Mouse (Mus musculus): Measurements from ENCODE around the gene Agtr1b. TPM values are rescaled to one million over a fixed set of nuclear protein-coding genes. Genes with fewer than 3 reads are reported as not detected.
A peak's percentile ranks its signal among the peaks of the same experiment; 100 is the strongest.

Agtr1b gene
- total RNA-seq (2021) = not detected

DNA sequence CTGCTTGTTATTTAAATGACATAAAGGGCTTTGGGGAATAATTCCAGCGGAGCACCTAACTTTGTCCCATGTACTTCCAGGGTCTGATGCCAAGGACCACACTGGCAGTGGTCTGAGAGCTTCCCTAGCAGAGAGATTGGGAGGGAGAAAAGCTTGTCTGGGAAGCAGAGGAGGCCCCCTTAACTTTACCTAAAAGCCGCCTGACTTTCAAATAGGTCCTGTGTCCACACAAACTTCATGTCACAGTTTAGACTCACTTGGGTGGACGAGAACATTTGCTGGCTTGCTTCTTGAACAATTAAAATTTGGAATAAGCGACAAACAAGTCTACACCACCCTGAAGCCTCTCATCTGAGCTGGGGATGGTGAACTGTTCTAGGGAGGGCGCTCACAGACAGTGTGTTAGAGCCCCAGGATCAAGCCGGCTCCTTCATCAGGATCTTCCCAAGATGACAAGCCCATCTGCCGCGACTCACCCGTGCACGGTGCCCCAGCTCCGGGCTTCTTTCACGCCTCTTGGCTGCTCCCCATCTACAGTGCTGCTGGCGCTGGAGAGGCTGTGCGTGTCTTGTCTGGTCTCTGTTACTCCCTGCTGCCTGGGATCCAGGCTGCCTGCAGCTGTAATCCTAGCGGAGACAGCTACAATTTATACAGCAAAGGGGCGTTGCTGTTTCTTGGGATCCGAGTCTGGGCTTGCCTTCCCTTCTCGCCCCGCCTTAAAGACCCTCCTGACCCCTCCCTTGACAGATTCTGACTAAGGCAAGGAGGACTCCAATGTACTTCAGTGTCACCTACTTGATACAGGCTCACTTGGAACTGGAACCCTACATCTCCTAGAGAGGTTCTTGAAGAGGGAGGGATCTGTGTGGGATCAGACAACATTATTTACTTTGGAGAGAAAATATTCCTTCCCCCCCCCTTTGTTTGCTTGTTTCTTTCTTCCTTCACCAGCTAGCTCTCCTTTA, at the start of gene Agtr1b:
Gene Agtr1b (minus strand): TSS at position 620 of the 965 bp plus-strand sequence.
- peak in 1 of 2 experiments; percentile 5 for DNase-seq (ENCODE audit: low spot score in 2 of 2)
- intact Hi-C loops (cut with DNase I) = no loop called here

DNA sequence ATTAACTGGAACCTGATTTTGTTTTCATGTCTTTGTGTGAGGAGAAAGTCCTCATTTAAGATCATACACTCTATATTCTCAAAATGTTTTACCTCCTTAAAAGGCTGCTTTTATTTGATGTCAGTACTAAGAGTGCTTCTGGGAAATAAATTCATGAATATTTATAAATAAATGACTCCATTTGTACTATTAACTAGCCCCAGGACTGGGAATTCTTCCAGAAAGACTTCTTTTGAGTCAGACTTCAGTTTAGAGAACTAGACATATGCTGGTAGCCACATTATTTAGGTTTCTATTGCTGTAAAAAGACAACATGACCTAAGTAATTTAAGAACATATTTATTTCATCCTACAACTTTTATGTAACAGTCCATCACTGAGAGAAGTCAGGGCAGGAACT, 13.4 kb downstream of the Agtr1b start:
- intact Hi-C loops (cut with DNase I) = no loop called here
- no peak for DNase-seq (ENCODE audit: low spot score in 2 of 2)

DNA sequence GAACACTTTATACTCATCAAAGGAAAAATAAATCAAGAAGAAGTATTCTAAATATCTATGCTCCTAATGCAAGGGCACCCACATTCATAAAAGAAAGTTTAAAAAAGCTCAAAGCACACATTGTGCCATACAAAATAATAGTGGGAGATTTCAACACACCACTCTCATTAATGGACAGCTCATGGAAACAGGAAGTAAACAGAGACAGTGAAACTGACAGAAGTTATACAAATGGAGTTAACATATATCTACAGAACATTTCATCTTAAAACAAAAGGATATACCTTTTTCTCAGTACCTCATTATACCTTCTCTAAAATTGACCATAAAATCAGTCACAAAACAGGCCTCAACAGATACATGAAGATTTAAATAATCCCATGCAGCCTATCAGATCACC, 18.8 kb downstream of the Agtr1b start:
- intact Hi-C loops (cut with DNase I) = no loop called here
- no peak for DNase-seq (ENCODE audit: low spot score in 2 of 2)

DNA sequence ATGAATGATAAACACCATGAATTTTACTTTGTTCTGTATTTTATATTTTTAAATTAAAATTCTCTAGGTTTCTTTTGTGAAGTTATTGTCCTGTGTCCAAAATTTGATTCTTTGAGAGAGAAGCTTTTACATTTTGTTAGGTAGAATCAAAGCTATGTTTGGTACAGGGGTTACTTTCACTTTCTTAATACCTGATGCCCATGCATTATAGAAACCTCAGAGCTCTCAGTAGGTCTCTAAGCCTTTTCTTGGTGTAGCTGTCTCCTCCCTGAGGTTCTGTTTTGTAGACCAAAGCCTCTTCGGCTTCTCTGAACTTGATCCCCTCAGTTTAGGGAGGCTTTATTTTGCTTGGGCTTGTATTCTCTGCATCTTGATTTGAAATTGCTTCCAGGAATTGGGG, 26.6 kb downstream of the Agtr1b start:
- DNase-seq (ENCODE audit: low spot score in 2 of 2) = no peak
- intact Hi-C loops (cut with DNase I) = no loop called here

DNA sequence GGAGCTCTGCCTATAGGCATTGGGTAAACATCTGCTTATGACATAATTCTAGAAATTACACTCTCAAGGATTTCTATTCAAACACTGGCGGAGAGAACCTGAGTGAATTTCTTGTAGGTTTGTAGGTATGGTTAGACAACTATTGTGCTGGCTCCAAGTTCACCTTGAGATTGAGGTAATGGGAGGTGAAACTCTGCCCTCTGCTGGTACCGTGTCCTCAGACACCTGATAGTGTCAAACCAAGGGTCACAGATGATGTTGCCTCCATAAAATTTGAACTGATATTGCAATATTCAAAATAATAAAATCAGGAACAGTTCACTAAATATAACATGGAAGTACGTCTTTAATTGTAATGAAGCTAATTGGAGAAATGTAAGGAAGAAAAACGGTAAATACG, 32.3 kb downstream of the Agtr1b start:
- intact Hi-C loops (cut with DNase I) = no loop called here

DNA sequence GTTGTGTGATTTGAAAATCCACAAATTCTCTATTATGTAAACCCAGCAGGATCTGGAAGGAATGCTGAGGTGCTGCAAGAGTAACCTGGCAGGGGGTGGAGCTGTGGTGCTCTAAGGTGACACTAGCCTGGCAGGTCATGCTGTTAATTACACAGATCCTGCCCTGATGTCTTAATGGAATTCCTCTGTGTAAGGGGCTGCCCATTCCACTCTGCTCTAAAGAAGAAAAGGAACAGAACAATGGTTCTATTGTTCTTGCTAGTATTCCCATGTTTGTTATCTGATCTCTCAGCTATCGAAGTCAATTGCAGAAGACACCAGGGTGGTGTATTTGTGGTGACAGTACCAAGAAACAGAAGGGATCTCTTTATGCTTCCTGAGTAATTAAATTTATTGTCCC, 49.7 kb downstream of the Agtr1b start:
- intact Hi-C loops (cut with DNase I) = no loop called here
- DNase-seq (ENCODE audit: low spot score in 2 of 2) = no peak

More for the DNA sequence above, 32.3 kb downstream of the Agtr1b start:
- DNase-seq (ENCODE audit: low spot score in 2 of 2) = no peak

DNA sequence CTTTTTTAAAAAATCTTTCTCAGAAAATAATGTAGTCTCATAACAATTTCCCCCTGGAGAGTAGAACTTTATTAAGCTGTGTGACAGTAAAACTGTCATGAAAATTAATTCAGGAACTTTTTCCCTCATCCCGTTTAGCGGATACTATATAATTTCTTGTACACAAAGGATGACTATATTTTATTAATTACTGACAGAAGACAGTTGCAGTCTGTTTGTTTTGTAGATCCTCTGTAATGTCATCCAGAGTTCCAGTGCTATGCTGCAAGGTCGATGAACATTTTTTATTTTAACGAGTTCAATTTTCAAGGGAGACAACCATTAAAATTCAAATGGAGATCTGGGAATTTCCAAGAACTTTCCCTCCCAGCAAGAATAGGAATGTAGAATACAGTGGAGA, 57.8 kb downstream of the Agtr1b start:
- DNase-seq (ENCODE audit: low spot score in 2 of 2) = no peak
- intact Hi-C loops (cut with DNase I) = no loop called here

DNA sequence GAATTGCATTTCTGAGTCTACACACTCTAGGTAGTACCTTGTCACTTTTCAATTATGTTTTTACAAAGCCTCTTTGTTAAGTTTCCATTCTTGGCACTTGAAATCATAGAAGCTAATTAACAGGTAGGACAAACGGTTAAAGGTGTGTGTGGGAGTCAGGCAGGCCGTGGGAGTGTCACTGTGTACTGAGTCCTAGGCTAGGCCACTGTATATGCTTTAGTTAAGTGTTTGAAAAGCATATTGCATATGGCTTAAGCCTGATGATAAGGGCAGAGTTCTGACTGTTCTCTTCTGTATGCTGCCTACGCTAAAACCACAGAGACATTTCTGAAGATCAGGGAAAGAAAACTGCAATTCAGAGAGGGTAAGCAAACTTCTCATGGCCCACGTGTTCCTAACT, 59.7 kb downstream of the Agtr1b start:
- DNase-seq (ENCODE audit: low spot score in 2 of 2) = no peak
- intact Hi-C loops (cut with DNase I) = no loop called here

DNA sequence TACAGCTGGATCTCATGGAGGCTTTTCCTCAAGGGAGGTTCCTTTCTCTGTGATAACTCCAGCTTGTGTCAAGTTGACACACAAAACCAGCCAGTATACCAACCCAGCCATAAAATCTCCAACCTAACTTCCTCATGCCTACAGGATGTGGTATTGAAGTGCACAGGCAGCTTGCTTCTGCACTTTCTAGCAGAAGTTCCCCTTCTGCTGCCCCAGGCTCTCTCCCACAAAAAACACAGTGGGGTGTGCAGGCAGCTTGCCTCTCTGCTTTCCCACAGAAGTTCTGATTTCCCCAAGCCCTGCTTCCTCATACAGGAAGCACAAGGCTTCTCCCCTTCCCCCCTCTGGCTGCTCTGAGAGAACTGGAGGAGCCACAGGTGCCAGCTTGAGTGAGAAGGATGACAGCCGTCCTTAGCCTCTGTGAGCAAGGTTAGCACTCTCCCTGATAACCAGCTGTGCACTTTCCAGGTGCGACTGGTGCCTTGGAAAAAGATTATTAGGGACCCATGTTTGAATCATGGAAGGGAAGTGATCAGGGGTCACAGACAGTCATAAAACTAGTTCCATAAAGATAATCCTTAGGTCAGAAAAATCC, 62.1 kb downstream of the Agtr1b start:
- intact Hi-C loops (cut with DNase I) = no loop called here
- DNase-seq (ENCODE audit: low spot score in 2 of 2) = no peak

DNA sequence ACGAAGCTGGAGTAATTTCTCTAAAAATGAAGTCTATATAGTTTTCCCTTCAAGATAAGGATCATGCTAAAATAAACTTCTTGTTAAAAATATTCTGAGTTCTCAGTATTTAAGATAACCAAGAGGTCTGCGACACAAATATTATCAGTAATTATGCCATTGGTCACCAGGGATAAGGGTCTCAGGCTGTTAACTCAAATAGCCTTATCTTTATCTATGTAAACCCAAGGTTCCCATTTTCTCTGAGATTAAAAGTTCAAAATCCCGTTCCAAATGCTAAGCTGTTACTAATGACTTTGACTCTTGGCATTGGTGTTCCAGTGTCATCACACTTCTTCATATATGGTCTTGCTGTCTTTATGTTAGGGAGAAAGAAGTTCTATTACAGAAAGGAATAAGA, 71.4 kb downstream of the Agtr1b start:
- DNase-seq (ENCODE audit: low spot score in 2 of 2) = no peak
- intact Hi-C loops (cut with DNase I) = no loop called here

DNA sequence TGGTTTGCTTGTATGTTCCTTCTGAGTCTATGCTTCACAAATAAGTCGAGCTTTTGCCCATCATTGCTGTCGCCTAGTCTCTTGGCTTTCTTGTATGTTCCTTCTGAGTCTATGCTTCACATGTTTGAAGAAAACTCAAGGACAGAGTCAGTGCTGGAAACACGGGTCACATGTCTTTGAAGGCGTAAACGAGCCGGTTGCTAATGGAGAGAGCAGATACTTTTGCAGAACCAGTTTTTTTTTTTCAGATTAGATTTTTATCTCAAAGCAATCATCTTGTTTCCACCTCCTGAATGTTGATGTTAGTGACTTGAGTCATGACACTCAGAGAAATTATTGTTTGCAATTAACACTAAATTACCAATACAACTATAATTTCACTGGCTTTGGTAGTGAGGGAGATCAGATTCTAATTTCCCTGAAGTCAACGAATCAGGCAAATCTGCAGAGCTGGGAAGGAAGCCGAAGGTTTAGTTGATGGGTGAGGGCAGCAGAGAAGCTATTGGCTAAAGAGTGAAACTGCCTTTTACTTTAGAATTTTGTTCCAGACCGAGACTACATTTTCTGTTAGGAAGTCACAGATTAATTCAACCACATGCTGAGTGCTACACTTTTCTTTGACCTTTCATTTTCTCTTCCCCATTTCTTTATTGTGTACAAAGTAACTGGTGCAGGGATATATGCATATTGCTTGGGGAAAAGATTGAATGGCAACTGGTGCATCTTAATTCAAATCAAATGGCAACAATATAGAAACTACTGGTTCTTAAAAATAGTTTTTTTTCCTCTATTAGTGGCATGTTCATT, 72.2 kb downstream of the Agtr1b start:
- intact Hi-C loops (cut with DNase I) = no loop called here

DNA sequence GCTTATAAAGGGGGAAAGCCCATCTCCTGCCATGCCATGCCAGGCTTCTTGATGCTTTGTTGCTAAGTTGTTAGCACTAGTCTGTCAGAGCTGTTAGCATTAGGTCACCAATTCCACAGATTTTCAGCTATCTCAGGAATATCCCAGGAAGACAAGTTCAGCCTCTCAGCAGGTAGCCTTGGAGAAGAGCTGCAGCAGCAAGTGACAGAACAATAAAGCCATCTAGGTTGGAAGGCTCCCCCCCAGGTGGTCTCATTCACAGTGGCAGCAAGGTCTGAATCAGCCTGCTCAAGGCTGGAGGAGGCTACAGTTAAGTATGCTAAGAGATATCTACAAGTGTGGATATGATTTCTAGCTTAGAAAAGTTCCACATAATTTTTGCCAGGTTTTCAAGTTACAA, 75.6 kb downstream of the Agtr1b start:
- intact Hi-C loops (cut with DNase I) = no loop called here
- no peak for DNase-seq (ENCODE audit: low spot score in 2 of 2)

More for the DNA sequence above, 72.2 kb downstream of the Agtr1b start:
- no peak for DNase-seq (ENCODE audit: low spot score in 2 of 2)

DNA sequence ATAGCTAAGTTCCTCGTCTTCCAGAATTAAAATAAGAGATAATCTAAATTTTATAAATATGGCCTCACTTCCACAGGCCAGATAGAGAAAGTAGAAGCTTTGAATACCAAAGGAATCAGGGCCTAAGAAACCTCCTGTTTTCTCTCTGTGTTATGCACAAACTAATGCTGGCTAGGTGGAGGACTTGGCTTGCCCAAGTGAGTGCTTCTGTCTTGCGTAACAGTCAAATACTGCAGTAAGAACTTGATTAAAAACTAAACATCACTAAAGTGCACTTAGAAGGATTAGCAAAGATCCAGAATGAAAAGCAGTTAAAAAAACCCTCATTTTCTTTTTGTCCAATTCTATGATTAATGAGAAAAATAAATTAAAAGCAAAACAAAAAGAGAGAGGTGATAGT, 78.2 kb downstream of the Agtr1b start:
- intact Hi-C loops (cut with DNase I) = no loop called here
- no peak for DNase-seq (ENCODE audit: low spot score in 2 of 2)

DNA sequence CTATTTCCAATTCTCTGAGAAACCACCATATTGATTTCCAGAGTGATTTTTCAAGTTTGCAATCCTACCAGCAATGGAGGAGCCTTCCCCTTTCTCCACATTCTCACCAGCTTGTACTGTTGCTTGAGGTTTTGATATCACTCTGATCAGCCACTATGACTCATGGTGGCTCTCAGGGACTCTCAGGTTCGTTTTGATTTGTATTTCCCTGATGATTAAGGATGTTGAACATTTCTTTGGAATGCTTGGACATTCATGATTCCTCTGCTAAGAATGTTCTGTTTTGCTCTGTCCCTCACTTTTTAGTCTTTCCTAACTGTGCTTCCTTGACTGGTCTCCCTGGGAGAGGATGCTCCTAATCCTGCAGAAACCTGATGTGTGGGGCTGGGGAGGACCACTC, 85.2 kb downstream of the Agtr1b start:
- DNase-seq (ENCODE audit: low spot score in 2 of 2) = no peak
- intact Hi-C loops (cut with DNase I) = no loop called here

DNA sequence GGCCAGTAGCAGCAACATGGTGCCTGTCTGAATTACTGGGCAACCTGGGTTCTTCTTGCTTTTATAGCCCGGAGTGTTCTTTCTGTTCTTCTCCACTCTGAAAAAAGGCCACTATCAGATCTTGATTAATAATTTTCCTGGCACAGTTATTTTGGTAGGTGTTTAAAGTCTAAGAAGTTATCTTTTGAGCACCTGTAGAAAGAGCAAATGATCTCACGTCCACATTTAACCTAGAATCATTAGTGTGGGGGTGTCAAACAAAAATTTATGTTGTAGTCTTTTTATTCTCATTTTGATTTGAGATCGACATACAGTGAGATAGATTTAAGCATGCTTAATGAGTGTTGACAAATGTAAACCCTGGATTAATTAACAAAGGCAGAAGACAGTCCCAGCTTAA, 91.3 kb downstream of the Agtr1b start, which contains the start of gene Cpb1:
Gene Cpb1 (minus strand): TSS at position 101 of the 400 bp plus-strand sequence.
- no peak for DNase-seq (ENCODE audit: low spot score in 2 of 2)
- intact Hi-C loops (cut with DNase I) = no loop called here

Other genes starting within 250 kb of the Agtr1b start
- gene Gyg, start 211.9 kb downstream of the Agtr1b start, total RNA-seq (2021) = 10 to 100 TPM; 29.1 to 32.9 TPM
- not detected for gene Cpa3, start 125.0 kb downstream of the Agtr1b start, total RNA-seq (2021)
- not detected for gene Cpb1, start 91.4 kb downstream of the Agtr1b start, total RNA-seq (2021)